Mouse (Mus musculus) liver, embryonic 11.5 days (tissue): ENCODE results near the gene Frmd4b. TPM values are rescaled to one million over a fixed set of nuclear protein-coding genes. Genes with fewer than 3 reads are reported as not detected.
A peak's percentile ranks its signal among the peaks of the same experiment; 100 is the strongest.
"Not testable (repeated sequence)": the region's sequence is repeated elsewhere in the genome, so short reads cannot be mapped to it uniquely, and the experiment has no call there.

Source experiments
- ATAC-seq: fragments of 200-750 bp; cut with Nextera tagmentation; replicated peaks from 2 replicates; pipeline ENCODE4 v1.8.0; 2017; ENCODE audit warnings: moderate number of reproducible peaks, mild to moderate bottlenecking, moderate TSS enrichment, moderate library complexity; ENCODE audit not compliant: low FRiP score
- DNase-seq: peaks from one replicate; pipeline ENCODE4 v3.0.0-alpha.2; 2017; ENCODE audit warnings: low spot score
- H3K27ac ChIP-seq: fragments of 300-500 bp; sonication (generic); 2 replicates; pipeline ENCODE4 v1.5.1; 2014; ENCODE audit warnings: mild to moderate bottlenecking, low read depth, low read length, control low read depth
- H3K27me3 ChIP-seq: fragments of 300-500 bp; sonication (generic); replicated peaks from 2 replicates; pipeline ENCODE4 v1.6.1; 2014; ENCODE audit warnings: low read length, mixed read lengths; ENCODE audit not compliant: control insufficient read depth, insufficient read depth
- H3K36me3 ChIP-seq: fragments of 300-500 bp; sonication (generic); 2 replicates; pipeline ENCODE4 v1.6.1; 2014; ENCODE audit warnings: mild to moderate bottlenecking, low read length, moderate library complexity, mixed read lengths; ENCODE audit not compliant: control insufficient read depth, insufficient read depth
- H3K4me1 ChIP-seq: fragments of 300-500 bp; sonication (generic); replicated peaks from 2 replicates; pipeline ENCODE4 v1.6.1; 2014; ENCODE audit warnings: low read length, mixed read lengths; ENCODE audit not compliant: control insufficient read depth, insufficient read depth
- H3K4me2 ChIP-seq: fragments of 300-500 bp; sonication (generic); 2 replicates; pipeline ENCODE4 v1.6.1; 2014; ENCODE audit warnings: mild to moderate bottlenecking, control low read depth, moderate library complexity
- H3K4me3 ChIP-seq: fragments of 300-500 bp; sonication (generic); 2 replicates; pipeline ENCODE4 v1.5.1; 2014; ENCODE audit warnings: low read depth, low read length, control low read depth
- H3K9ac ChIP-seq: fragments of 300-500 bp; sonication (generic); 2 replicates; pipeline ENCODE4 v1.6.1; 2014; ENCODE audit warnings: low read depth, low read length, control low read depth
- H3K9me3 ChIP-seq: fragments of 300-500 bp; sonication (generic); 2 replicates; pipeline ENCODE4 v1.6.1; 2016; ENCODE audit warnings: low read length, inconsistent platforms, mixed read lengths; ENCODE audit not compliant: control insufficient read depth
- WGBS: fragments of 180-500 bp; shearing (Covaris S2); extraction: QIAGEN DNeasy Blood & Tissue Kit; methylation state at CpG from one replicate; pipeline ENCODE4 v1.1.7; 2014; 5-methylcytosine and 5-hydroxymethylcytosine counted together
- polyA plus RNA-seq: library from polyadenylated mRNA; unstranded; fragments of >200 nt; fragmentation: Nextera tagmentation; extraction: Ambion mirVana; gene quantifications from 2 replicates; pipeline ENCODE4 v1.2.1, GENCODE M21; 2014

Gene Frmd4b
- polyA plus RNA-seq, 1 experiment from 2014 or later: 16.6 TPM

GRCm38 (mm10) chr6:97416972-97417554, 200.3 kb downstream of the Frmd4b start:
- no peak overlapping the region for H3K4me3 ChIP-seq
- peak; percentile 68 for ATAC-seq
- no peak overlapping the region for H3K27ac ChIP-seq
- H3K4me1 ChIP-seq: no peaks in the 10 kb centered on the region
- WGBS: 57% methylated on average over 13 of the region's 13 CpGs
- DNase-seq: peak; percentile 75
- no peaks in the 10 kb centered on the region for H3K36me3 ChIP-seq
- no peaks in the 10 kb centered on the region for H3K27me3 ChIP-seq
- H3K4me2 ChIP-seq: no peak overlapping the region
- no peak overlapping the region for H3K9ac ChIP-seq
- H3K9me3 ChIP-seq: no peaks in the 10 kb centered on the region

GRCm38 (mm10) chr6:97415578-97415977, 201.8 kb downstream of the Frmd4b start:
- DNase-seq, H3K4me1 ChIP-seq, H3K27me3 ChIP-seq, H3K27ac ChIP-seq, H3K4me3 ChIP-seq, ATAC-seq, H3K36me3 ChIP-seq, H3K4me2 ChIP-seq, H3K9me3 ChIP-seq, H3K9ac ChIP-seq: not testable (repeated sequence)
- 95% methylated on average over 4 of the region's 4 CpGs for WGBS

GRCm38 (mm10) chr6:97413453-97413852, 203.9 kb downstream of the Frmd4b start:
- H3K36me3 ChIP-seq: no peaks in the 10 kb centered on the region
- no peak overlapping the region for H3K4me2 ChIP-seq
- H3K4me1 ChIP-seq: peaks cover 13% of the 10 kb centered on the region
- no peak overlapping the region for H3K9ac ChIP-seq
- no peaks in the 10 kb centered on the region for H3K9me3 ChIP-seq
- 60% methylated on average over 7 of the region's 7 CpGs for WGBS
- no peaks in the 10 kb centered on the region for H3K27me3 ChIP-seq
- no peak for ATAC-seq
- H3K4me3 ChIP-seq: no peak overlapping the region
- no peak for DNase-seq
- no peak overlapping the region for H3K27ac ChIP-seq

GRCm38 (mm10) chr6:97412403-97412802, 204.9 kb downstream of the Frmd4b start:
- H3K27me3 ChIP-seq: no peaks in the 10 kb centered on the region

GRCm38 (mm10) chr6:97411327-97411726, 206.0 kb downstream of the Frmd4b start:
- ATAC-seq (no peak), DNase-seq (no peak)
- H3K4me2 ChIP-seq: no peak overlapping the region
- no peaks in the 10 kb centered on the region for H3K9me3 ChIP-seq
- WGBS: 90% methylated on average over 6 of the region's 6 CpGs
- H3K9ac ChIP-seq: no peak overlapping the region
- no peak overlapping the region for H3K27ac ChIP-seq
- peaks cover 26% of the 10 kb centered on the region for H3K4me1 ChIP-seq
- no peaks in the 10 kb centered on the region for H3K27me3 ChIP-seq
- H3K36me3 ChIP-seq: no peaks in the 10 kb centered on the region
- no peak overlapping the region for H3K4me3 ChIP-seq

More at GRCm38 (mm10) chr6:97412403-97412802, 204.9 kb downstream of the Frmd4b start:
- no peaks in the 10 kb centered on the region for H3K9me3 ChIP-seq
- ATAC-seq (no peak), DNase-seq (no peak)
- 88% methylated on average over 15 of the region's 15 CpGs for WGBS
- no peaks in the 10 kb centered on the region for H3K36me3 ChIP-seq
- H3K9ac ChIP-seq: no peak overlapping the region
- H3K4me1 ChIP-seq: peaks cover 15% of the 10 kb centered on the region
- no peak overlapping the region for H3K4me3 ChIP-seq
- H3K4me2 ChIP-seq: no peak overlapping the region
- H3K27ac ChIP-seq: no peak overlapping the region

GRCm38 (mm10) chr6:97409467-97410239, 207.7 kb downstream of the Frmd4b start:
- DNase-seq (no peak), ATAC-seq (no peak)
- no peaks in the 10 kb centered on the region for H3K27me3 ChIP-seq
- H3K4me2 ChIP-seq: 0 out of 2 replicates have a peak overlapping the region, but pooled peaks have one; percentile 5
- 21% methylated on average over 5 of the region's 5 CpGs for WGBS
- peak overlapping the region; percentile 36; the same call in 1 of the 2 replicates for H3K27ac ChIP-seq
- H3K9me3 ChIP-seq: no peaks in the 10 kb centered on the region
- H3K4me1 ChIP-seq: peaks cover 42% of the 10 kb centered on the region
- no peaks in the 10 kb centered on the region for H3K36me3 ChIP-seq
- no peak overlapping the region for H3K4me3 ChIP-seq
- H3K9ac ChIP-seq: no peak overlapping the region

- no peak overlapping the region for H3K4me3 ChIP-seq
- H3K9me3 ChIP-seq: no peaks in the 10 kb centered on the region
- DNase-seq (no peak), ATAC-seq (no peak)
- H3K9ac ChIP-seq: no peak overlapping the region
- H3K27ac ChIP-seq: no peak overlapping the region
- H3K36me3 ChIP-seq: no peaks in the 10 kb centered on the region
- WGBS: 75% methylated on average over 3 of the region's 3 CpGs
- no peaks in the 10 kb centered on the region for H3K27me3 ChIP-seq
- H3K4me1 ChIP-seq: peaks cover 43% of the 10 kb centered on the region
- H3K4me2 ChIP-seq: no peak overlapping the region
These were observed 209.4 kb downstream of the Frmd4b start for GRCm38 (mm10) chr6:97407914-97408313.

- no peak for DNase-seq
- Histone ChIP-seq H3K36me3 (no peaks in the 10 kb centered on the region), H3K4me3 (0 out of 2 replicates have a peak overlapping the region, but pooled peaks have one; percentile 5), H3K27ac (no peak overlapping the region), H3K4me1 (peaks cover 43% of the 10 kb centered on the region), H3K9ac (no peak overlapping the region), H3K4me2 (peak overlapping the region; percentile 50), H3K9me3 (no peaks in the 10 kb centered on the region), H3K27me3 (no peaks in the 10 kb centered on the region)
- peak; percentile 66 for ATAC-seq
- 62% methylated on average over 5 of the region's 5 CpGs for WGBS
These were observed 209.9 kb downstream of the Frmd4b start for GRCm38 (mm10) chr6:97407425-97407824.
